Mouse (Mus musculus): Measurements from ENCODE around the gene Manbal.
"Not testable (repeated sequence)": the region's sequence is repeated elsewhere in the genome, so short reads cannot be mapped to it uniquely, and the experiment has no call there.

Manbal gene

GRCm38 (mm10) chr2:157367991-157368390 is 597 bp downstream of the Manbal start:
- DNase-seq (ENCODE audit: low spot score): no peak

GRCm38 (mm10) chr2:157371696-157372095 is 4.3 kb downstream of the Manbal start:
- DNase-seq (ENCODE audit: low spot score): no peak

GRCm38 (mm10) chr2:157373681-157374080 is 6.3 kb downstream of the Manbal start:
- DNase-seq (ENCODE audit: low spot score): no peak

- DNase-seq (ENCODE audit: low spot score): no peak
Observed at GRCm38 (mm10) chr2:157375051-157375450, 7.7 kb downstream of the Manbal start.

GRCm38 (mm10) chr2:157375794-157376757 is 8.7 kb downstream of the Manbal start:
- DNase-seq (ENCODE audit: low spot score): no peak

GRCm38 (mm10) chr2:157376995-157377394 is 9.6 kb downstream of the Manbal start:
- DNase-seq (ENCODE audit: low spot score): no peak

GRCm38 (mm10) chr2:157384836-157385235 is 17.4 kb downstream of the Manbal start:
- no peak for DNase-seq (ENCODE audit: low spot score)

- DNase-seq (ENCODE audit: low spot score): not testable (repeated sequence)
Observed at GRCm38 (mm10) chr2:157388901-157389590, 21.7 kb downstream of the Manbal start.

GRCm38 (mm10) chr2:157389591-157389921 is 22.2 kb downstream of the Manbal start:
- DNase-seq (ENCODE audit: low spot score): no peak

- no peak for DNase-seq (ENCODE audit: low spot score)
Observed at GRCm38 (mm10) chr2:157392331-157392730, 24.9 kb downstream of the Manbal start.

GRCm38 (mm10) chr2:157393549-157393948 is 26.2 kb downstream of the Manbal start:
- no peak for DNase-seq (ENCODE audit: low spot score)

- DNase-seq (ENCODE audit: low spot score): no peak
Observed at GRCm38 (mm10) chr2:157394868-157395267, 27.5 kb downstream of the Manbal start.

- no peak for DNase-seq (ENCODE audit: low spot score)
Observed at GRCm38 (mm10) chr2:157395371-157395770, 28.0 kb downstream of the Manbal start.

- DNase-seq (ENCODE audit: low spot score): no peak
Observed at GRCm38 (mm10) chr2:157395960-157396359, 28.6 kb downstream of the Manbal start.

GRCm38 (mm10) chr2:157397376-157397775 is 30.0 kb downstream of the Manbal start:
- no peak for DNase-seq (ENCODE audit: low spot score)

- DNase-seq (ENCODE audit: low spot score): no peak
Observed at GRCm38 (mm10) chr2:157398539-157398938, 31.1 kb downstream of the Manbal start.

- DNase-seq (ENCODE audit: low spot score): no peak
Observed at GRCm38 (mm10) chr2:157399797-157400196, 32.4 kb downstream of the Manbal start.

GRCm38 (mm10) chr2:157400491-157400890 is 33.1 kb downstream of the Manbal start:
- DNase-seq (ENCODE audit: low spot score): no peak

GRCm38 (mm10) chr2:157401261-157401660 is 33.9 kb downstream of the Manbal start:
- DNase-seq (ENCODE audit: low spot score): no peak

- DNase-seq (ENCODE audit: low spot score): no peak
Observed at GRCm38 (mm10) chr2:157407596-157407995, 40.2 kb downstream of the Manbal start.

GRCm38 (mm10) chr2:157409793-157410533 is 42.6 kb downstream of the Manbal start:
- DNase-seq (ENCODE audit: low spot score): no peak

- DNase-seq (ENCODE audit: low spot score): no peak
Observed at GRCm38 (mm10) chr2:157411151-157411693, 43.8 kb downstream of the Manbal start.

All from layer of hippocampus, adult 9-10 months (tissue).